35 mouse cellular contexts compared by ENCODE assay signal in the genomic region with DNA sequence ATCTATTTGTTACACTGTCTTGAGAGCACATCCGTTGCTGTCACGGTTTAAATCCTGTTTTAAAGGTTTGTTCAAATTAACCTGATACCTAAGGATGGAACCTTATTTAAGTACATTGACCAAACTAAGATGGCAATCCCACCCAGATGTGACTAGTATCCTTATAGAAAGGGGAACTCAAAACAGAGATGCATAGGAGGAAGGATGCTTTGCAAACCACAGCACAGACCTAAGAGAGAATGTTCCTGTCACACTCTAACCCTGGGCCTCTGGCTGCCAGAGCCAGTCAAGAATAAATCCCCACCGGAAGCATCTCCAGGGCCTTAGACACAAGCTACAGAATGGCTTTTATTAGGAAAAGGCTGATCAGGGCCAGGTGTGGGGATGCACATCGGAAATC. TPM values are rescaled to one million over a fixed set of nuclear protein-coding genes. Genes with fewer than 3 reads are reported as not detected.
"Had no signal": no experiment of that assay in that cellular context is flagged by ENCODE, and none has a peak within 500 bp of the region (broad histone marks: within the 10 kb centered on the region; RNA-seq: fewer than 3 reads in every experiment).

No protein-coding gene starts in this region.

- ATAC-seq: hindbrain, embryonic 16.5 days; inflammation-experienced regulatory T-cells, adult 6 months; intestine, embryonic 15.5 days; intestine, postnatal 0 days; liver, embryonic 12.5 days had no signal

- H3K27me3 ChIP-seq: heart, embryonic 12.5 days; hindbrain, embryonic 12.5 days; intestine, embryonic 15.5 days; limb, embryonic 13.5 days; limb, embryonic 15.5 days; liver, embryonic 12.5 days had no signal

- H3K4me2 ChIP-seq: heart, embryonic 12.5 days; hindbrain, embryonic 12.5 days; hindbrain, embryonic 14.5 days; intestine, embryonic 15.5 days; limb, embryonic 13.5 days; limb, embryonic 15.5 days; liver, embryonic 12.5 days had no signal

- H3K27ac ChIP-seq: gastrocnemius, adult 2 months; heart, adult 2 months; heart, embryonic 10.5 days; hindbrain, embryonic 10.5 days; hindbrain, embryonic 12.5 days; hindbrain, embryonic 14.5 days; intestine, embryonic 15.5 days; layer of hippocampus, adult 2 months; limb, embryonic 13.5 days; limb, embryonic 15.5 days; liver, embryonic 12.5 days had no signal

- DNase-seq: gastrocnemius, adult 2 months; gastrocnemius, postnatal 10 days; gastrocnemius, postnatal 25 days; heart, adult 11 months; heart, adult 2 months; heart, postnatal 10 days; heart, postnatal 4 days; kidney, adult 18-20 months; kidney, adult 8-10 months; kidney, postnatal 10 days; kidney, postnatal 25 days; kidney, postnatal 4 days; left cerebral cortex, postnatal 4 days had no signal

- H3K36me3 ChIP-seq: heart, embryonic 10.5 days; heart, embryonic 12.5 days; hindbrain, embryonic 10.5 days; hindbrain, embryonic 12.5 days; intestine, embryonic 15.5 days; limb, embryonic 13.5 days; limb, embryonic 15.5 days; liver, embryonic 12.5 days had no signal

- H3K9ac ChIP-seq: heart, embryonic 12.5 days; hindbrain, embryonic 12.5 days; hindbrain, embryonic 14.5 days; intestine, embryonic 15.5 days; limb, embryonic 13.5 days; limb, embryonic 15.5 days; liver, embryonic 12.5 days had no signal

- H3K9me3 ChIP-seq: heart, embryonic 10.5 days; heart, embryonic 12.5 days; hindbrain, embryonic 10.5 days; hindbrain, embryonic 12.5 days; intestine, embryonic 15.5 days; limb, embryonic 13.5 days; limb, embryonic 15.5 days; liver, embryonic 12.5 days had no signal

- H3K4me3 ChIP-seq: gastrocnemius, adult 2 months; heart, adult 2 months; heart, embryonic 10.5 days; heart, embryonic 12.5 days; hindbrain, embryonic 10.5 days; hindbrain, embryonic 12.5 days; intestine, embryonic 15.5 days; layer of hippocampus, adult 2 months; limb, embryonic 13.5 days; limb, embryonic 15.5 days; liver, embryonic 12.5 days had no signal

- H3K4me1 ChIP-seq: hindbrain, embryonic 12.5 days; intestine, embryonic 15.5 days; limb, embryonic 13.5 days; limb, embryonic 15.5 days had no signal

RNA-seq across cellular contexts. Expression of gene Abhd16b, which starts 54.8 kb away (rescaled TPM):
- total RNA-seq: gastrocnemius, adult 2 months; gastrocnemius, postnatal 10 days; gastrocnemius, postnatal 25 days; gastrocnemius, postnatal 4 days; heart, adult 2 months; heart, postnatal 10 days; heart, postnatal 25 days; heart, postnatal 4 days; layer of hippocampus, adult 2 months; layer of hippocampus, postnatal 10 days; layer of hippocampus, postnatal 25 days; left cerebral cortex, adult 18-20 months; left cerebral cortex, adult 8-10 months; left cerebral cortex, postnatal 10 days; left cerebral cortex, postnatal 25 days; left cerebral cortex, postnatal 4 days; liver, adult 2 months had no signal
- polyA plus RNA-seq: heart, adult 2 months; heart, embryonic 12.5 days; hindbrain, embryonic 14.5 days; inflammation-experienced regulatory T-cells, adult 6 months; liver, adult 2 months; liver, embryonic 12.5 days had no signal
